Mouse (Mus musculus): ENCODE measurements at regions not wholly inside any gene's neighbourhood (a gene's known extent, or its start where the extent isn't known, plus 50 kb on each side); places are given as distances from the start of the nearest gene placed in this dataset.
"Not testable (repeated sequence)": the region's sequence is repeated elsewhere in the genome, so short reads cannot be mapped to it uniquely, and the experiment has no call there.

GRCm38 (mm10) chr8:35136643-35137042 is 628.9 kb upstream of the Gm19410 start:
- WGBS = 78% methylated on average over 3 of the region's 3 CpGs
- H3K4me1 ChIP-seq = no peaks in the 10 kb centered on the region
- no peak overlapping the region for H3K4me3 ChIP-seq
- no peak overlapping the region for H3K27ac ChIP-seq (replicated peaks)
- no peaks in the 10 kb centered on the region for H3K27me3 ChIP-seq (ENCODE audit: low read depth, poor library complexity, severe bottlenecking)
- no peak for DNase-seq (ENCODE audit: low spot score)
- H3K36me3 ChIP-seq = no peaks in the 10 kb centered on the region
- H3K9me3 ChIP-seq (replicated peaks) = no peaks in the 10 kb centered on the region

GRCm38 (mm10) chr8:35140775-35141174 is 624.8 kb upstream of the Gm19410 start:
- H3K36me3 ChIP-seq = no peaks in the 10 kb centered on the region
- peaks cover 6% of the 10 kb centered on the region; the same call in 1 of the 2 replicates for H3K4me1 ChIP-seq
- WGBS = 77% methylated on average over 1 of the region's 1 CpGs
- H3K27ac ChIP-seq (replicated peaks) = no peak overlapping the region
- H3K4me3 ChIP-seq = no peak overlapping the region
- no peaks in the 10 kb centered on the region for H3K9me3 ChIP-seq (replicated peaks)
- DNase-seq (ENCODE audit: low spot score) = no peak
- no peaks in the 10 kb centered on the region for H3K27me3 ChIP-seq (ENCODE audit: low read depth, poor library complexity, severe bottlenecking)

- 39% methylated on average over 8 of the region's 8 CpGs for WGBS
- DNase-seq (ENCODE audit: low spot score) = no peak
- H3K36me3 ChIP-seq = no peaks in the 10 kb centered on the region
- no peaks in the 10 kb centered on the region for H3K27me3 ChIP-seq (ENCODE audit: low read depth, poor library complexity, severe bottlenecking)
- peaks cover 6% of the 10 kb centered on the region; the same call in 1 of the 2 replicates for H3K4me1 ChIP-seq
- H3K9me3 ChIP-seq (replicated peaks) = no peaks in the 10 kb centered on the region
- H3K27ac ChIP-seq (replicated peaks) = 0 out of 2 replicates have a peak overlapping the region, but pooled peaks have one; percentile 4
- H3K4me3 ChIP-seq = no peak overlapping the region
Measured at GRCm38 (mm10) chr8:35143018-35143656, 622.5 kb upstream of the Gm19410 start.

GRCm38 (mm10) chr8:35143684-35144083 is 621.9 kb upstream of the Gm19410 start:
- 67% methylated on average over 7 of the region's 7 CpGs for WGBS
- Histone ChIP-seq H3K4me3 (no peak overlapping the region), H3K9me3 (replicated peaks) (no peaks in the 10 kb centered on the region), H3K4me1 (peaks cover 6% of the 10 kb centered on the region; the same call in 1 of the 2 replicates), H3K36me3 (no peaks in the 10 kb centered on the region), H3K27me3 (ENCODE audit: low read depth, poor library complexity, severe bottlenecking) (no peaks in the 10 kb centered on the region), H3K27ac (replicated peaks) (no peak overlapping the region)
- DNase-seq (ENCODE audit: low spot score) = no peak

GRCm38 (mm10) chr8:35144401-35144800 is 621.2 kb upstream of the Gm19410 start:
- Histone ChIP-seq H3K36me3 (no peaks in the 10 kb centered on the region), H3K27ac (replicated peaks) (no peak overlapping the region), H3K27me3 (ENCODE audit: low read depth, poor library complexity, severe bottlenecking) (no peaks in the 10 kb centered on the region), H3K4me1 (peaks cover 6% of the 10 kb centered on the region; the same call in 1 of the 2 replicates), H3K4me3 (no peak overlapping the region), H3K9me3 (replicated peaks) (no peaks in the 10 kb centered on the region)
- 79% methylated on average over 4 of the region's 4 CpGs for WGBS
- DNase-seq (ENCODE audit: low spot score) = no peak

- H3K36me3 ChIP-seq = no peaks in the 10 kb centered on the region
- peaks cover 6% of the 10 kb centered on the region; the same call in 1 of the 2 replicates for H3K4me1 ChIP-seq
- WGBS = 93% methylated on average over 8 of the region's 8 CpGs
Measured at GRCm38 (mm10) chr8:35147481-35147880, 618.1 kb upstream of the Gm19410 start.

GRCm38 (mm10) chr8:35147967-35148366 is 617.6 kb upstream of the Gm19410 start:
- DNase-seq (ENCODE audit: low spot score) = no peak
- WGBS = 94% methylated on average over 8 of the region's 8 CpGs
- no peak overlapping the region for H3K4me3 ChIP-seq
- no peak overlapping the region for H3K27ac ChIP-seq (replicated peaks)
- H3K36me3 ChIP-seq = no peaks in the 10 kb centered on the region
- H3K27me3 ChIP-seq (ENCODE audit: low read depth, poor library complexity, severe bottlenecking) = no peaks in the 10 kb centered on the region
- no peaks in the 10 kb centered on the region for H3K9me3 ChIP-seq (replicated peaks)
- H3K4me1 ChIP-seq = peaks cover 4% of the 10 kb centered on the region; the same call in 1 of the 2 replicates

More at GRCm38 (mm10) chr8:35147481-35147880, 618.1 kb upstream of the Gm19410 start:
- Histone ChIP-seq H3K4me3 (no peak overlapping the region), H3K27me3 (ENCODE audit: low read depth, poor library complexity, severe bottlenecking) (no peaks in the 10 kb centered on the region), H3K27ac (replicated peaks) (no peak overlapping the region), H3K9me3 (replicated peaks) (no peaks in the 10 kb centered on the region)
- no peak for DNase-seq (ENCODE audit: low spot score)

GRCm38 (mm10) chr8:35152585-35152984 is 613.0 kb upstream of the Gm19410 start:
- Histone ChIP-seq H3K4me3 (no peak overlapping the region), H3K4me1 (peaks cover 16% of the 10 kb centered on the region), H3K36me3 (no peaks in the 10 kb centered on the region), H3K27me3 (ENCODE audit: low read depth, poor library complexity, severe bottlenecking) (peaks cover 4% of the 10 kb centered on the region; the same call in 1 of the 2 replicates), H3K9me3 (replicated peaks) (no peaks in the 10 kb centered on the region), H3K27ac (replicated peaks) (no peak overlapping the region)
- no peak for DNase-seq (ENCODE audit: low spot score)
- WGBS = 74% methylated on average over 8 of the region's 8 CpGs

GRCm38 (mm10) chr8:35156272-35156671 is 609.3 kb upstream of the Gm19410 start:
- H3K4me1 ChIP-seq = peaks cover 33% of the 10 kb centered on the region
- no peaks in the 10 kb centered on the region for H3K36me3 ChIP-seq
- no peak overlapping the region for H3K4me3 ChIP-seq
- DNase-seq (ENCODE audit: low spot score) = peak; percentile 67
- H3K9me3 ChIP-seq (replicated peaks) = no peaks in the 10 kb centered on the region
- H3K27me3 ChIP-seq (ENCODE audit: low read depth, poor library complexity, severe bottlenecking) = peaks cover 19% of the 10 kb centered on the region
- 20% methylated on average over 5 of the region's 5 CpGs for WGBS
- no peak overlapping the region for H3K27ac ChIP-seq (replicated peaks)

GRCm38 (mm10) chr8:35157711-35158110 is 607.9 kb upstream of the Gm19410 start:
- Histone ChIP-seq H3K27ac (replicated peaks) (peak overlapping the region; percentile 19; the same call in 1 of the 2 replicates), H3K27me3 (ENCODE audit: low read depth, poor library complexity, severe bottlenecking) (peaks cover 22% of the 10 kb centered on the region), H3K4me1 (peaks cover 33% of the 10 kb centered on the region), H3K9me3 (replicated peaks) (no peaks in the 10 kb centered on the region), H3K4me3 (no peak overlapping the region), H3K36me3 (no peaks in the 10 kb centered on the region)
- no peak for DNase-seq (ENCODE audit: low spot score)
- WGBS = 76% methylated on average over 6 of the region's 6 CpGs

GRCm38 (mm10) chr8:35159329-35159728 is 606.3 kb upstream of the Gm19410 start:
- 26% methylated on average over 12 of the region's 12 CpGs for WGBS
- DNase-seq (ENCODE audit: low spot score) = peak; percentile 63
- Histone ChIP-seq H3K27ac (replicated peaks) (no peak overlapping the region), H3K27me3 (ENCODE audit: low read depth, poor library complexity, severe bottlenecking) (peaks cover 22% of the 10 kb centered on the region), H3K4me1 (peaks cover 33% of the 10 kb centered on the region), H3K9me3 (replicated peaks) (no peaks in the 10 kb centered on the region), H3K4me3 (no peak overlapping the region), H3K36me3 (no peaks in the 10 kb centered on the region)

- no peak overlapping the region for H3K27ac ChIP-seq (replicated peaks)
- no peak overlapping the region for H3K4me3 ChIP-seq
- H3K9me3 ChIP-seq (replicated peaks) = no peaks in the 10 kb centered on the region
- peaks cover 33% of the 10 kb centered on the region for H3K4me1 ChIP-seq
- no peaks in the 10 kb centered on the region for H3K36me3 ChIP-seq
- 83% methylated on average over 12 of the region's 12 CpGs for WGBS
- DNase-seq (ENCODE audit: low spot score) = no peak
- peaks cover 18% of the 10 kb centered on the region for H3K27me3 ChIP-seq (ENCODE audit: low read depth, poor library complexity, severe bottlenecking)
Measured at GRCm38 (mm10) chr8:35160230-35160629, 605.4 kb upstream of the Gm19410 start.

- DNase-seq (ENCODE audit: low spot score); H3K9me3 ChIP-seq (replicated peaks); H3K36me3 ChIP-seq; H3K27ac ChIP-seq (replicated peaks); H3K4me3 ChIP-seq: not testable (repeated sequence)
- 86% methylated on average over 4 of the region's 4 CpGs for WGBS
- Histone ChIP-seq H3K4me1 (peaks cover 21% of the 10 kb centered on the region), H3K27me3 (ENCODE audit: low read depth, poor library complexity, severe bottlenecking) (peaks cover 18% of the 10 kb centered on the region)
Measured at GRCm38 (mm10) chr8:35162166-35162565, 603.4 kb upstream of the Gm19410 start.
